Mouse (Mus musculus): ENCODE measurements around the gene Rhbdd1. TPM values are rescaled to one million over a fixed set of nuclear protein-coding genes. Genes with fewer than 3 reads are reported as not detected.

Rhbdd1 gene
- polyA plus RNA-seq, 2 experiments: 7.0 to 8.7 TPM

DNA sequence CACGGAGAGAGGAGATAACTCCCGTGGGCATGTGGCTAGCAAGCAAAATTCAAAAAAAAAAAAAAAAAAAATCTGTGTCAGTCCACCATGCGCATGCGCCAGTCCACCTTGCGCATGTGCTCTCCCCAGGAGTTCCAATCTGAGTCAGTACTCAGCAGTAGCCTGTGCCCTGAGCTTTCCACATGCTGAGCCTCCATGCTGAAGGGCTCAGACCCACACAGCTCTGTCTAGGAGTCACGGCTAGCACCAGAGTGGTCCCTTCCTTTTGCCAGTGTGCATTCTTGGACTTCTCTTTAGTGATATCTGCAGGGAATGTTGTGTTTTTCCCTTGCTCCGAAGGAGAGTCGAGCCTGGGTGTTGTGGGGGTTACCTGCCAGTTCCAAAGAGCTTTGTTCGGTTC is 93.0 kb downstream of the Rhbdd1 start:
- Histone ChIP-seq H3K36me3 (ENCODE audit: control insufficient read depth, insufficient read depth, low read length) (no peaks in the 10 kb centered on the region), H3K4me3 (replicated peaks; ENCODE audit: low read length) (no peak overlapping the region), H3K27me3 (ENCODE audit: control insufficient read depth, insufficient read depth, low read length) (no peaks in the 10 kb centered on the region), H3K9ac (ENCODE audit: low read depth, low read length, severe bottlenecking) (no peak overlapping the region), H3K4me2 (replicated peaks; ENCODE audit: low read depth, low read length, severe bottlenecking) (no peak overlapping the region), H3K27ac (replicated peaks; ENCODE audit: low read depth, low read length) (no peak overlapping the region), H3K4me1 (ENCODE audit: control insufficient read depth, insufficient read depth, low read length) (peaks cover 13% of the 10 kb centered on the region; the same call in 1 of the 2 replicates), H3K9me3 (ENCODE audit: control insufficient read depth, low read length) (no peaks in the 10 kb centered on the region)
- no peak for DNase-seq (ENCODE audit: low spot score)
- no peak for ATAC-seq (ENCODE audit: low FRiP score, low read depth)
- 90% methylated on average over 9 of the region's 9 CpGs for WGBS
- TF ChIP-seq POLR2A (IDR thresholded peaks at IDR 0.05; ENCODE audit: borderline replicate concordance, extremely low read depth, insufficient read depth, insufficient read length): no peak

DNA sequence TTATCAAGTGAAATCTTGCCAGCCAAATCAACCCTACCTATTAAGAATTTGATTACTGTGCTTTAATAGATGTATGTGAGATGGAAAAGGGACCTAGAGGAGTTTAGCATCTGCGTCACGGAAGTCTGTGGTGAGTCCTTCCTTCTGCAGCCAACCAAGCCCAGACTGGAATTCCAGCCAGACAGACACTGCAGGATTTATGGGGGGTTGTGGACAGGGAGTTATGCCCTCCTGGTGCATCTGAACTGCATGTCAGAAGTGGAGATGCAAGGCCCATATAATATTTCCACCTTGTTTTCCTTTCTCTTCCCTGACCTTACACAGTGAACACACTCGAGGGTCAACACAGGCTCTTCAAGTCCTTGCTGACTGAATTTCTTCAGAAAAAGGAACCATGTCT is 94.3 kb downstream of the Rhbdd1 start:
- Histone ChIP-seq H3K4me1 (ENCODE audit: control insufficient read depth, insufficient read depth, low read length) (peaks cover 13% of the 10 kb centered on the region; the same call in 1 of the 2 replicates), H3K27ac (replicated peaks; ENCODE audit: low read depth, low read length) (no peak overlapping the region), H3K36me3 (ENCODE audit: control insufficient read depth, insufficient read depth, low read length) (no peaks in the 10 kb centered on the region), H3K4me3 (replicated peaks; ENCODE audit: low read length) (no peak overlapping the region), H3K9ac (ENCODE audit: low read depth, low read length, severe bottlenecking) (no peak overlapping the region), H3K27me3 (ENCODE audit: control insufficient read depth, insufficient read depth, low read length) (no peaks in the 10 kb centered on the region), H3K9me3 (ENCODE audit: control insufficient read depth, low read length) (no peaks in the 10 kb centered on the region), H3K4me2 (replicated peaks; ENCODE audit: low read depth, low read length, severe bottlenecking) (no peak overlapping the region)
- DNase-seq (ENCODE audit: low spot score) (no peak), ATAC-seq (ENCODE audit: low FRiP score, low read depth) (no peak)
- WGBS: 61% methylated on average over 3 of the region's 3 CpGs
- no peak for TF ChIP-seq POLR2A (IDR thresholded peaks at IDR 0.05; ENCODE audit: borderline replicate concordance, extremely low read depth, insufficient read depth, insufficient read length)

DNA sequence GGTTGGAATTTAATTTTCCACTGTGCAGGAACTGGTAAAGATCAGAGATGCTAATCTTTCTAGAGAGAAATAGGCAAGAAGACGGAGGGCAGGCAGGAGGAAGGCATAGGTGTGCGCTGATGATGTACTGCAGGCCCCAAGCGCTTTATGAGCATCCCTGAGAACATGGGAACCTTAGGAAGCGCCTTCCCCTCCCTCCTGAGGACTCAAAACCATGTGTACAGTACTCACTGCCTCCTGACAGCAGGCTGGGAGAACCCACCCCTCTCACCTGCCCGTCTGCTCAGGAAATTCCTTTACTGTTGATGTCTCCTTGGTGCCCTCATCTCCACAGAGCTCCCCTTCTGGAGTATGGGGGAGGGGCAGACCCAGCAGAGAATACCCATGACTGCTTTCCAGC is 95.3 kb downstream of the Rhbdd1 start:
- H3K9ac ChIP-seq (ENCODE audit: low read depth, low read length, severe bottlenecking): no peak overlapping the region
- no peak overlapping the region for H3K27ac ChIP-seq (replicated peaks; ENCODE audit: low read depth, low read length)
- no peak for TF ChIP-seq POLR2A (IDR thresholded peaks at IDR 0.05; ENCODE audit: borderline replicate concordance, extremely low read depth, insufficient read depth, insufficient read length)
- 71% methylated on average over 5 of the region's 5 CpGs for WGBS
- no peak for ATAC-seq (ENCODE audit: low FRiP score, low read depth)
- no peaks in the 10 kb centered on the region for H3K36me3 ChIP-seq (ENCODE audit: control insufficient read depth, insufficient read depth, low read length)
- no peak overlapping the region for H3K4me2 ChIP-seq (replicated peaks; ENCODE audit: low read depth, low read length, severe bottlenecking)
- no peak for DNase-seq (ENCODE audit: low spot score)
- no peaks in the 10 kb centered on the region for H3K27me3 ChIP-seq (ENCODE audit: control insufficient read depth, insufficient read depth, low read length)
- H3K9me3 ChIP-seq (ENCODE audit: control insufficient read depth, low read length): no peaks in the 10 kb centered on the region
- H3K4me1 ChIP-seq (ENCODE audit: control insufficient read depth, insufficient read depth, low read length): peaks cover 13% of the 10 kb centered on the region; the same call in 1 of the 2 replicates
- H3K4me3 ChIP-seq (replicated peaks; ENCODE audit: low read length): no peak overlapping the region

DNA sequence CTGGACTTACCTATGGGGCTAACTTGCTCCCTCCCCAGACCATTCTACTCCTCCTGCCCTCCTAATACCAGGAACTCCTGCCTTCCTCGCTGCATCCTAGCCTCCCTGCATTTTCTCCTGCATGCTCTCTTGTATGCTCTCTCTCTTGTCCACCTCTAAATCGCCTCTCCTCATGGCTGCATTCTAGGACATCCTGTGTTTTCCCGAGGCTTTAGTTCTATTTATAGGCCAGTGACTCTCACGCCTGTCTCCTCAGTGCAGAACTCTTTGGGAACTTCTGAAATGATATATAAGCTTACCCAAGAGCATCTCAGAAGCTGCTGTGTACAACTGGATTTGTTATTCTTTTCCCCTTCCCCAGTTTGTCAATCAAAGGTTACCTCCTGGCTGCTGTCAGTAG is 95.8 kb downstream of the Rhbdd1 start:
- no peak overlapping the region for H3K4me2 ChIP-seq (replicated peaks; ENCODE audit: low read depth, low read length, severe bottlenecking)
- peaks cover 9% of the 10 kb centered on the region; the same call in 1 of the 2 replicates for H3K4me1 ChIP-seq (ENCODE audit: control insufficient read depth, insufficient read depth, low read length)
- DNase-seq (ENCODE audit: low spot score): no peak
- no peaks in the 10 kb centered on the region for H3K27me3 ChIP-seq (ENCODE audit: control insufficient read depth, insufficient read depth, low read length)
- H3K4me3 ChIP-seq (replicated peaks; ENCODE audit: low read length): no peak overlapping the region
- H3K36me3 ChIP-seq (ENCODE audit: control insufficient read depth, insufficient read depth, low read length): no peaks in the 10 kb centered on the region
- H3K9me3 ChIP-seq (ENCODE audit: control insufficient read depth, low read length): no peaks in the 10 kb centered on the region
- ATAC-seq (ENCODE audit: low FRiP score, low read depth): no peak
- H3K9ac ChIP-seq (ENCODE audit: low read depth, low read length, severe bottlenecking): no peak overlapping the region
- no peak for TF ChIP-seq POLR2A (IDR thresholded peaks at IDR 0.05; ENCODE audit: borderline replicate concordance, extremely low read depth, insufficient read depth, insufficient read length)
- no peak overlapping the region for H3K27ac ChIP-seq (replicated peaks; ENCODE audit: low read depth, low read length)
- WGBS: 69% methylated on average over 4 of the region's 4 CpGs

DNA sequence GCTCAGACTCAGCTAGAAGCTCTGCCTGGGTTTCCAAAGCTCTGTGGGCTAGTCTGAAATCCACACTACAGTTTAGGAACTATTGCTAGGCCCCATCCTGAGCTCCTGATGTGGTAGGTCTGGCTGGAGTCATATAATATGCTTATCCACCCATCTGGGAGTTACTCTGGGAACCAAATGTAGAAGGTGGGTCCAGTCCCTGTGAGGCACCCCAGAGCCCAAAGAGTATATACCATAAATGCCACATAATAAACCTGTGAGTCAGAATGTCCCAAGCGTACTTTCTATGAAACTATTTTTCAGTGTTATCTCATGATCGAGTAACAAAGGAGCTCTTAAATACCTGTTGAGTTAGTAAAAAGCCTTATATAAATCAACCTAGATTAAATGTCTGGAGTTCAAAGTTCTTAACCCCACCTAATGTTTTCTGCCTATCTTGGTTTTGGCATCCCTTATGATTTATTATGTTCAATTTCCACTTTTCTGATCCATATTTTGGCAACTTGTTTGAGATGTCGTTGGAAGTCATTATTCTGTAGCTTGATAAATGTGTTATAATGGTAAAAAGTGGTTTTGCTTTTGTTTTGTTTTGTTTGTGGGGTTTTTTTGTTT is 98.3 kb downstream of the Rhbdd1 start:
- Histone ChIP-seq H3K4me2 (replicated peaks; ENCODE audit: low read depth, low read length, severe bottlenecking) (no peak overlapping the region), H3K4me1 (ENCODE audit: control insufficient read depth, insufficient read depth, low read length) (peaks cover 9% of the 10 kb centered on the region; the same call in 1 of the 2 replicates), H3K4me3 (replicated peaks; ENCODE audit: low read length) (no peak overlapping the region), H3K36me3 (ENCODE audit: control insufficient read depth, insufficient read depth, low read length) (no peaks in the 10 kb centered on the region), H3K9ac (ENCODE audit: low read depth, low read length, severe bottlenecking) (no peak overlapping the region), H3K27ac (replicated peaks; ENCODE audit: low read depth, low read length) (no peak overlapping the region), H3K27me3 (ENCODE audit: control insufficient read depth, insufficient read depth, low read length) (no peaks in the 10 kb centered on the region), H3K9me3 (ENCODE audit: control insufficient read depth, low read length) (no peaks in the 10 kb centered on the region)
- TF ChIP-seq POLR2A (IDR thresholded peaks at IDR 0.05; ENCODE audit: borderline replicate concordance, extremely low read depth, insufficient read depth, insufficient read length): no peak
- ATAC-seq (ENCODE audit: low FRiP score, low read depth) (no peak), DNase-seq (ENCODE audit: low spot score) (no peak)
- WGBS: 74% methylated on average over 3 of the region's 3 CpGs

Data from limb, embryonic 14.5 days (tissue).